Mouse (Mus musculus) thymus, adult 2 months (tissue): ENCODE measurements around the gene Pax8. TPM values are rescaled to one million over a fixed set of nuclear protein-coding genes. Genes with fewer than 3 reads are reported as not detected.

Source experiments
- DNase-seq: peaks from one replicate; pipeline ENCODE4 v3.0.0; 2021
- H3K27ac ChIP-seq: fragments of 200-500 bp; 2 replicates; pipeline ENCODE4 v1.5.1; 2012; ENCODE audit warnings: low read length, control low read depth; ENCODE audit not compliant: control insufficient read depth, insufficient read depth
- H3K27me3 ChIP-seq: fragments of 200-500 bp; 2 replicates; pipeline ENCODE4 v1.6.1; 2012; ENCODE audit warnings: mild to moderate bottlenecking, low read length, moderate library complexity, mixed read lengths; ENCODE audit not compliant: control insufficient read depth, insufficient read depth
- H3K36me3 ChIP-seq: fragments of 200-500 bp; 2 replicates; pipeline ENCODE4 v1.6.1; 2012; ENCODE audit warnings: mild to moderate bottlenecking, low read length, moderate library complexity; ENCODE audit not compliant: control insufficient read depth, insufficient read depth
- H3K4me1 ChIP-seq: fragments of 200-500 bp; replicated peaks from 2 replicates; pipeline ENCODE4 v1.6.1; 2012; ENCODE audit warnings: low read length; ENCODE audit not compliant: control insufficient read depth, insufficient read depth
- H3K4me3 ChIP-seq: fragments of 200-500 bp; 2 replicates; pipeline ENCODE4 v1.5.1; 2012; ENCODE audit warnings: mild to moderate bottlenecking, low read length, control low read depth, moderate library complexity; ENCODE audit not compliant: control insufficient read depth, insufficient read depth
- CTCF ChIP-seq: fragments of 200-500 bp; IDR thresholded peaks from 2 replicates; pipeline ENCODE4 v1.5.1; 2012; ENCODE audit warnings: mild to moderate bottlenecking, control low read depth, low read length, moderate library complexity, borderline replicate concordance; ENCODE audit not compliant: control insufficient read depth, poor library complexity, insufficient read depth; ENCODE audit errors: extremely low read depth
- POLR2A ChIP-seq: fragments of 200-500 bp; IDR thresholded peaks from 2 replicates; pipeline ENCODE4 v1.6.1; 2012; ENCODE audit warnings: mild to moderate bottlenecking, low read length, control low read depth, moderate library complexity; ENCODE audit not compliant: control insufficient read depth, poor library complexity, insufficient read depth; ENCODE audit errors: extremely low read depth
- WGBS: fragments of 180-500 bp; shearing (Covaris S2); methylation state at CpG from one replicate; pipeline ENCODE4 v1.1.7; 2018; 5-methylcytosine and 5-hydroxymethylcytosine counted together
- polyA plus RNA-seq: library from polyadenylated mRNA; depleted of rRNA; stranded (reverse); fragments of >200 nt; gene quantifications from 2 replicates; pipeline ENCODE4 v1.2.3, GENCODE M21; 2012

The Pax8 gene
- polyA plus RNA-seq, 1 experiment, result 0.08 TPM

DNA sequence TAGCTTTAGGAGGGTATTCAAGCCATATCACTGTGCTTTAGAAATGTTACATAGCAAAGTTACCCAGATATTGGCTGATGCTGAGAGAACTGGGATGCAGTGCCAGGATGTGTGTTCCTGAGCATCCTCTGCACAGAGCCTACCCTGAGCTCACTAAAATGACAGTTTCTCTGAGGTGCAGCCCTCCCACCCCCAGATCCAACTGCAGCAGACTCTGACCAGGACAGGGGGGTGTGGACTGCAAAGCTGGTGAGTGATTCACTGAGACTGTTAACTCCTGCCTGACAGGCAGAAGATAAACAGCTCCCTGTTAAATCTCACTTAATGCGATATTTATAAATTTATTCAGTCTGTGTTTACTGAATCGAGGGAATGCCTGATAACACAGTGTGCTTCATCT is 25.5 kb upstream of the Pax8 start:
- H3K36me3 ChIP-seq, result no peaks in the 10 kb centered on the region

DNA sequence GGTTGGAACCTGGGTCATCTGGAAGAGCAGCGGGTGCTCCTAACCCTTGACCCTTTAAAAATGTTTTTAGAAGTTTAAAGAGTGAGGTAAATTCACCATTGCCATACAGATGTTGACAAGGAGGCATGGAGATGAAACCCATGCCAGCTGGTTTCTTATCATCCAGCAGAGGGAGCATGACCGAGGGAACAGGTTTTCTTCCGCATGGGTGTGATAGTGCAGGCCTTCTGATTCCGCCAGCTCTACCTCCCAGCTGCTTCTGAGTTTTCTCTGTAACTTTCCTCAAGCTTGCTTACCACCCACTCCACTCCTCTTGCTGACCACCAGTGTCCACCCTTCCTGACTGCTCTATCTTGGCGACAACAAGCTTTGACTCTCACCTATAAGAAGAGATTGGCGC is 15.2 kb upstream of the Pax8 start:
- no peak overlapping the region for H3K4me3 ChIP-seq
- no peaks in the 10 kb centered on the region for H3K4me1 ChIP-seq
- H3K27ac ChIP-seq, result no peak overlapping the region
- no peaks in the 10 kb centered on the region for H3K36me3 ChIP-seq
- DNase-seq, result no peak
- no peaks in the 10 kb centered on the region for H3K27me3 ChIP-seq
- 54% methylated on average over 6 of the region's 6 CpGs for WGBS
- TF ChIP-seq CTCF (no peak), POLR2A (no peak)

More for the DNA sequence above, 25.5 kb upstream of the Pax8 start:
- Histone ChIP-seq H3K4me3 (no peak overlapping the region), H3K27ac (no peak overlapping the region), H3K27me3 (no peaks in the 10 kb centered on the region), H3K4me1 (no peaks in the 10 kb centered on the region)
- WGBS, result 87% methylated on average over 2 of the region's 2 CpGs
- no peak for TF ChIP-seq POLR2A
- no peak for TF ChIP-seq CTCF
- DNase-seq, result no peak

DNA sequence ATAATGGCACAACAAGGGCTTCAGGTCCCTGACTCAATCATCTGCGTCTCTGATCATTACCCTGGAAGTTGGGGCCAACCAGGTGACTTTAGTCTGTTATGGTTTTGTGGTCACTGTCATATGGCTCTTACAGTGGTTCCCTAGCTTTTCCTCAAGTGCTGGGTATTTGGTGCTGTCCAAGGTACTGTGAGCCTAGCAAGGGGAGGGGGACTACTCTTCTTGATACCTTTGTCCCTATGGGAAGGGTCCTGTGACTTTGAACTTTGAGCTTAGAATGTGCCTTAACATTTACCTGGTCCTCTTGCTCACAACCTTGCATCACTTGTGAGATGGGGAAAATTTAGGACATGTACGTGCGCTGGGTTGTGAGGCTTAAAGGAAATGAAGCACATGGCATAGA is 13.3 kb upstream of the Pax8 start:
- TF ChIP-seq CTCF (no peak), POLR2A (no peak)
- DNase-seq, result no peak
- Histone ChIP-seq H3K27ac (no peak overlapping the region), H3K4me3 (no peak overlapping the region), H3K4me1 (no peaks in the 10 kb centered on the region), H3K36me3 (no peaks in the 10 kb centered on the region), H3K27me3 (no peaks in the 10 kb centered on the region)
- 48% methylated on average over 3 of the region's 3 CpGs for WGBS

DNA sequence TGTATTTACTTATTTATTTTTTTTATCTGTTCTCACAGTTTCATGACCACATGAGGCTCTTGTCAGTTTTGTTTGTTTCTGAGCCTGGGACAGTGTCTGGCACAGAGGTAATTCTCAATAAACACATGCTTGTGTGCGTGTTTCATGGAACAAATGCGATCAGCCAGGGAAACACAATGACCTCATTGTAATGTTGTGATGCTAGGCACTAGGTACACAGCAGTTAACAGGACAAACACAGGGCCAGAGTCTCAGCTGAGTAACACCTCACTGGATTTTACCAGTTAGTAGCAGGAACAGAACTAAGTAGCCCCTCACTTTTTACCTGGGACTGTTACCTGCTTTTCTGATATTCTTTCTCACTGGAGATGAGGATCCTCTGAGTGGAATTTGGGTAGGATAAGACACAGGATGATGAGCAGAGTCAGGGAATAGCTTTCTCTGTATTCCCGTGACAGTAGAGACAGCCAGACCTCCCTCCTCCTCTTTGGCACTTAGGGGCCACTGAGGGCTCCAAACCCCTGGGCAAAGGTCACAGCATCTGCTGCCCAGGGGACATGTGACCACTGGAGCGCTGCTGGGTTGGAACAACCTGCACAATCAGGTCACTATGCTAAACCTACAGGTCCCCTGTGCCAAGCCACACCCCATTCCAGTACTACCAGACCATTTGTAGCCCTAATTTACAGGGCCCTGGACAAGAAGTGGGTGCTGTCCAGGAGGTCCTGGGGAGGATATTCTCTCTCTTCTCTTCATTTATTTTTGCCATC is 11.8 kb upstream of the Pax8 start:
- no peak for TF ChIP-seq POLR2A
- no peak for TF ChIP-seq CTCF
- no peak for DNase-seq
- H3K4me1 ChIP-seq, result no peaks in the 10 kb centered on the region
- H3K36me3 ChIP-seq, result no peaks in the 10 kb centered on the region
- no peak overlapping the region for H3K4me3 ChIP-seq
- H3K27ac ChIP-seq, result no peak overlapping the region
- H3K27me3 ChIP-seq, result no peaks in the 10 kb centered on the region
- 85% methylated on average over 4 of the region's 4 CpGs for whole genome bisulfite sequencing

DNA sequence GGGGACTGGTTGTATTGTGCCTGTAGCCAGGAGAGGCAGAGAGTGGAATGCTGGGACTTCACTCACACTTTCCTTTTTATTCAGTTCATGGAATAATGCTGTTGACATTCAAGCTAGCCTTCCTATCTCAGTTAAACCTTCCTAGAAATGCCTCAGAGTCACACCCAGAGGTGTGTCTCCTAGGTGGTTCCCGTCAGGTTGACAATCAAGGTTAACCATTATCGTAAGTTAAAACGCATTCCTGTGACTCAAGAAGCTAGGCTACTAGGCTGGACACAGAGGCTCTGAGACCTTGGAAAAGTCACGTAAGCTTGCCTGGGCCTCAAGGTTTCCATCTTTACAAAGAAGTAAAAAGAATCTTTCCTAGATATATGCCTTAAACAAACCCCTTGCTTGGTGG is 10.0 kb upstream of the Pax8 start:
- no peak for DNase-seq
- no peaks in the 10 kb centered on the region for H3K4me1 ChIP-seq
- no peaks in the 10 kb centered on the region for H3K36me3 ChIP-seq
- H3K27ac ChIP-seq, result no peak overlapping the region
- H3K4me3 ChIP-seq, result no peak overlapping the region
- TF ChIP-seq POLR2A (no peak), CTCF (no peak)
- H3K27me3 ChIP-seq, result no peaks in the 10 kb centered on the region
- WGBS, result 93% methylated on average over 4 of the region's 4 CpGs

DNA sequence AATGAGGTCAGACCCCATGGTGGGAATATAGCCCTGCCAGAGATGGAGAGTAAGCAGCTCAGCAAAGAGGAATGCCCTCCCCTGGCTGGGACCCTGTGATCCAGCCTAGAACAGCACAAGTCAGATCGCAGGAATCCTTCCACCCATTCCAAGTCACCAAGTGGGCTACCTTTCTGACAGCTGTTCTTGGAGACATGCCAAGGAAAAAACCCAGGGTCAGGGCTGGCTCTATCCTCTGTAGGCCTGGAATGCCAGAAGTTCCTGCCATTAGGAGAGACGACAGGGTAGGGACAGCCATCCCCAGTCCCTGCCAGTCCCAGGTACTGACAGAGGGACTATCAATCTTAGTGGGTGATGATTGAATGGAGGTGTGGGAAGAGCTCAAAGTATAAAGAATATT is 4.5 kb upstream of the Pax8 start:
- H3K27ac ChIP-seq, result no peak overlapping the region
- no peaks in the 10 kb centered on the region for H3K4me1 ChIP-seq
- no peak overlapping the region for H3K4me3 ChIP-seq
- no peaks in the 10 kb centered on the region for H3K36me3 ChIP-seq
- peaks cover 6% of the 10 kb centered on the region; the same call in 1 of the 2 replicates for H3K27me3 ChIP-seq
- TF ChIP-seq POLR2A (no peak), CTCF (no peak)
- no peak for DNase-seq
- 89% methylated on average over 2 of the region's 2 CpGs for WGBS
